Mouse (Mus musculus) stomach, embryonic 16.5 days (tissue): Measurements from ENCODE around the gene Morc2a. TPM values are rescaled to one million over a fixed set of nuclear protein-coding genes. Genes with fewer than 3 reads are reported as not detected.
A peak's percentile ranks its signal among the peaks of the same experiment; 100 is the strongest.

Experiments
- ATAC-seq: fragments of 200-750 bp; cut with Nextera tagmentation; 2 replicates; pipeline ENCODE4 v1.8.0; 2017; ENCODE audit warnings: moderate number of reproducible peaks, moderate TSS enrichment; ENCODE audit not compliant: insufficient read depth, low FRiP score
- H3K27ac ChIP-seq: fragments of 300-500 bp; sonication (generic); 2 replicates; pipeline ENCODE4 v1.5.1; 2014; ENCODE audit warnings: low read length
- H3K27me3 ChIP-seq: fragments of 300-500 bp; sonication (generic); 2 replicates; pipeline ENCODE4 v1.6.1; 2014; ENCODE audit warnings: low read length, control low read depth, mixed read lengths; ENCODE audit not compliant: control insufficient read depth, insufficient read depth
- H3K36me3 ChIP-seq: fragments of 300-500 bp; sonication (generic); 2 replicates; pipeline ENCODE4 v1.6.1; 2014; ENCODE audit warnings: low read length; ENCODE audit not compliant: control insufficient read depth, insufficient read depth
- H3K4me1 ChIP-seq: fragments of 300-500 bp; sonication (generic); 2 replicates; pipeline ENCODE4 v1.6.1; 2014; ENCODE audit warnings: low read length, control low read depth, mixed read lengths; ENCODE audit not compliant: control insufficient read depth, insufficient read depth
- H3K4me2 ChIP-seq: fragments of 300-500 bp; sonication (generic); 2 replicates; pipeline ENCODE4 v1.6.1; 2014; ENCODE audit warnings: low read depth, low read length, mixed read lengths
- H3K4me3 ChIP-seq: fragments of 300-500 bp; sonication (generic); replicated peaks from 2 replicates; pipeline ENCODE4 v1.5.1; 2014; ENCODE audit warnings: mild to moderate bottlenecking, low read length
- H3K9ac ChIP-seq: fragments of 300-500 bp; sonication (generic); 2 replicates; pipeline ENCODE4 v1.6.1; 2014; ENCODE audit warnings: low read length
- H3K9me3 ChIP-seq: fragments of 300-500 bp; sonication (generic); replicated peaks from 2 replicates; pipeline ENCODE4 v1.6.1; 2016; ENCODE audit warnings: low read length, control low read depth; ENCODE audit not compliant: control insufficient read depth
- WGBS: fragments of 180-500 bp; shearing (Covaris S2); extraction: QIAGEN DNeasy Blood & Tissue Kit; methylation state at CpG from one replicate; pipeline ENCODE4 v1.1.7; 2014; 5-methylcytosine and 5-hydroxymethylcytosine counted together
- polyA plus RNA-seq: library from polyadenylated mRNA; unstranded; fragments of >200 nt; fragmentation: Nextera tagmentation; extraction: Ambion mirVana; gene quantifications from 2 replicates; pipeline ENCODE4 v1.2.1, GENCODE M21; 2015

Morc2a gene
- polyA plus RNA-seq, 1 experiment from 2014 or later = 25.4 TPM

DNA sequence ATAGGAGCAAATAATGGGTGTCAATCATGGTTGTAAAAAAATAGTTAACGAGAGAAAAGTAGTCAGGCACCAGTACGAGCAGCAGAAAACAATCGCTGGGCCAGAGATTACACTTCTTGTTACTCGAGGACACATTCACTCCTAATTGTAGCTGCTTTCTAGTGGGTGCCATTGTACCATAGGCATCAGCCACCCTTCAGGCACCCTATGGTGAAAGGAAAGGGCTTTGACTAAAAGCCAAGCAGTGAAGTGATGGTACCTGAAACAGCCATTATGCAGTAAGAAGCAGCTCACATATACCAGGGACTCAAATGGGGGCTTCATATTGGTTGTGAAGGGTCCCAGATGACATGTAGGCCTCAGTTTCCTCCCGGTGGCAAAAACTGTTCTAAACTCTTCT lies 1.3 kb upstream of the Morc2a start:
- H3K36me3 ChIP-seq = peaks cover 40% of the 10 kb centered on the region

DNA sequence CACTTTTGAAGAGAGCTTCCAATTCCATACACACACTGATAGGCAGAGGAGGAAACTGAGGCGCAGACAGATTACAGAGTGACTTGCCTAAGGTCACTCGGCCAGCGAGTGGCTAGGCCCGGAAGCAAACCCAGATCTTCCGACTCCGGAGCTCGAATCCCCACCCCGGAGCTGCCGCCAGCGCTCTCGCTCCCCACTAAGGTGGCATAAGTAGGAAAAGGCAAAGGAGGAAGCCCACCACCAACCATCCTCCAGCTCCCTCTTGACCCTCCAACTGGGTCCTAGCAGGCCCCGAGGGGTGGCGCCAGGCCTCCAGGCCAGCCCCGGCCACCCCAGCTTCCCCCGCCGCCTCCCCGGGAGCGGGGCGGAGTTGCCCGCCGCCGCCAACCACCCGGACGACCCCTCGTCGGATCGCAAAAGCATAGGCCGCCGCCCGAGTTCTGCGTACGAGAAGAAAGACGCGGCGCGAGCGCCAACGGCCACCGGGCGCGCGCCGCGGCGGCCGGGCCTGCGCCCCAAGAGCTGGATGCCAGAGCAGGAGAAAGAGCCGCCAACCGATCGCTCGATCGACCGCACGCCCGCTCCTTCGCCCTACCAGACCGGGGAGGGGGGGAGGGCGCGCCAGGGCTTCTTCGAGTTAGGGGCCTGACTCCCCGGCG lies 557 bp upstream of the Morc2a start:
- H3K36me3 ChIP-seq = peaks cover 34% of the 10 kb centered on the region
- peaks cover 9% of the 10 kb centered on the region; the same call in 1 of the 2 replicates for H3K4me1 ChIP-seq
- H3K27me3 ChIP-seq = no peaks in the 10 kb centered on the region
- peak overlapping the region; percentile 63 for H3K4me2 ChIP-seq
- peak; percentile 8; the same call in 1 of the 2 replicates for ATAC-seq
- peak overlapping the region; percentile 93 for H3K9ac ChIP-seq
- peaks cover 19% of the 10 kb centered on the region for H3K9me3 ChIP-seq
- peak overlapping the region; percentile 89 for H3K4me3 ChIP-seq
- peak overlapping the region; percentile 93 for H3K27ac ChIP-seq
- WGBS = under 1% methylated on average over 53 of the region's 62 CpGs

More for the DNA sequence above, 1.3 kb upstream of the Morc2a start:
- 80% methylated on average over 5 of the region's 5 CpGs for WGBS
- Histone ChIP-seq H3K9ac (peak overlapping the region; percentile 93; the same call in 1 of the 2 replicates), H3K27ac (no peak overlapping the region), H3K9me3 (peaks cover 22% of the 10 kb centered on the region), H3K4me1 (peaks cover 9% of the 10 kb centered on the region; the same call in 1 of the 2 replicates), H3K4me2 (peak overlapping the region; percentile 63), H3K27me3 (no peaks in the 10 kb centered on the region), H3K4me3 (peak overlapping the region; percentile 89)
- no peak for ATAC-seq

DNA sequence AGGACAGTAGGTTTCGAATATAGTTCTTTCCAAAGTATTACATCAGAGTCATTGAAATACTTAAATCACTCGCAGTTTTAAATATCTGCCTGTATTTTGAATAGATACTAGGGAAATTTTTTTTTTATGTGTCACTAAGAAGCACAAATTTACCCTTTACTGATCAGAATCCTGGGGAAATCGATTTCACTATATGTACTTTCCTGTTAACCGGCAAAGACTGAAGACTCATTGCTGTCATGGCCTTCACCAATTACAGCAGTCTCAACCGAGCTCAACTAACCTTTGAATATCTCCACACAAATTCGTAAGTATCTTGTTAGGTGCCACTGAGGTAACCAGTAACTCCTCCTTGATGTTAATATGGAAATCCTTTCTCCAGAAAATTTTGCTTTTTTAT lies 1.1 kb downstream of the Morc2a start:
- WGBS = 91% methylated on average over 6 of the region's 6 CpGs
- Histone ChIP-seq H3K4me3 (peak overlapping the region; percentile 89), H3K27ac (no peak overlapping the region), H3K9ac (no peak overlapping the region), H3K4me2 (peak overlapping the region; percentile 85), H3K27me3 (no peaks in the 10 kb centered on the region), H3K36me3 (peaks cover 24% of the 10 kb centered on the region), H3K9me3 (peaks cover 9% of the 10 kb centered on the region), H3K4me1 (peaks cover 9% of the 10 kb centered on the region; the same call in 1 of the 2 replicates)
- no peak for ATAC-seq

DNA sequence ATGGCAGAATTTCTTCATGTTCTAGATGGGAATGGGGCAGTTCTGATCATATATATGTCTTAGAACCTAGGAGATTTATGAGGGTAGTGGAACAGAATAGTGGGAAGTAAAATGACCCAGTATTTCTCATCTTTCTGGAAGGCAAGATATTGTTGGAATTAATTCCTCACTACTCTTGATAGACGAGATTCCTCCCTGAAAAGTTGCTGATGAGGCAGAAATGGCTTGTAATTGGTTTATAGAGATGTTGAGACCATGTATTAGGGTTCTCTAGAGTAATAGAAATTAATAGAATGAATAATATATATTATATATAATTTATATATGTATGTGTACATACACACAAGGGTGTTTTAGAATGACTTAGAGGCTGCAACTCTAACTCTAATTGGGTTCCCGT lies 13.0 kb downstream of the Morc2a start:
- Histone ChIP-seq H3K27ac (no peak overlapping the region), H3K4me2 (no peak overlapping the region), H3K36me3 (peaks cover 10% of the 10 kb centered on the region; the same call in 1 of the 2 replicates), H3K4me1 (no peaks in the 10 kb centered on the region), H3K4me3 (no peak overlapping the region), H3K27me3 (no peaks in the 10 kb centered on the region), H3K9ac (no peak overlapping the region), H3K9me3 (no peaks in the 10 kb centered on the region)
- no peak for ATAC-seq
- 89% methylated on average over 2 of the region's 2 CpGs for WGBS

DNA sequence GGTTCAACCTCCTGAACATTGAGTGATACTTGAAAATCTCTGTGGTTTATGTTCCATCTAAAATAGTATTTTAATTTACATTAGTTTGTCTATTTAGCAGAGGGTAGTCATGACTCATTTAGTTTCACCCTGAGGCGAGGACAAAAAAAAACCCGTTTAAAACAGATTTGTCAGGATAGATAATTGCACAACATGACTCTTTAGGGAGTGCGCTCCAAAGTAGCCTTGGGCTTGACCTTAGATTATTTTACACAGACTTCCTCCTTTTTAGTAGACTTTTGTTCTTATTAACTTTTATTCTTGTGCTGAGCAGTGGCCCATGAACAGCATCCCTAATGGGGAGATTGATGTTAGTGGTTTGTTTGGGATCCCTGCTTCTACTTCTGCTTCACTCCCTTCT lies 18.5 kb downstream of the Morc2a start:
- WGBS = 83% methylated on average over 3 of the region's 3 CpGs
- Histone ChIP-seq H3K27me3 (no peaks in the 10 kb centered on the region), H3K9ac (no peak overlapping the region), H3K36me3 (peaks cover 11% of the 10 kb centered on the region; the same call in 1 of the 2 replicates), H3K4me3 (no peak overlapping the region), H3K4me1 (no peaks in the 10 kb centered on the region), H3K27ac (no peak overlapping the region), H3K9me3 (no peaks in the 10 kb centered on the region), H3K4me2 (no peak overlapping the region)
- no peak for ATAC-seq

DNA sequence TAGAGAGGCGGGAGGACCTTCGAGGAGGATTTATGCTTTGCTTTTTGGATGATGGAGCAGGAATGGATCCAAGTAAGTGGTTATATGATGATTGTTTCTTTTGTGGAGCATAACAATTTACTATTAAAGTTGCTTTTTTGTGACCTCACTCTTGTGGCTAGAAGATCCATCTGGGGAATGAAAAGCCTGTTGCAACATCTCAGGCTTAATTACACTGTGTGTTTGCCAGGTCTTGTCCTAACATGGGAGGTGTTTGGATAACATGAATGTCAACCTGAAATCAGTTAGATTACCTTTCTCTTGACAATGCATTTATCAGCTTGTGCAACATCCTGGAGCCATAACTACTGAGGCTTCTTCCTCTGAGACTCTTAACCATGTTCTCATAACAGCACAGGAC lies 19.8 kb downstream of the Morc2a start:
- H3K27me3 ChIP-seq = no peaks in the 10 kb centered on the region
- ATAC-seq = no peak
- 70% methylated on average over 2 of the region's 2 CpGs for WGBS
- peaks cover 13% of the 10 kb centered on the region for H3K36me3 ChIP-seq
- H3K4me2 ChIP-seq = no peak overlapping the region
- H3K9me3 ChIP-seq = no peaks in the 10 kb centered on the region
- no peak overlapping the region for H3K27ac ChIP-seq
- H3K9ac ChIP-seq = no peak overlapping the region
- no peaks in the 10 kb centered on the region for H3K4me1 ChIP-seq
- no peak overlapping the region for H3K4me3 ChIP-seq

DNA sequence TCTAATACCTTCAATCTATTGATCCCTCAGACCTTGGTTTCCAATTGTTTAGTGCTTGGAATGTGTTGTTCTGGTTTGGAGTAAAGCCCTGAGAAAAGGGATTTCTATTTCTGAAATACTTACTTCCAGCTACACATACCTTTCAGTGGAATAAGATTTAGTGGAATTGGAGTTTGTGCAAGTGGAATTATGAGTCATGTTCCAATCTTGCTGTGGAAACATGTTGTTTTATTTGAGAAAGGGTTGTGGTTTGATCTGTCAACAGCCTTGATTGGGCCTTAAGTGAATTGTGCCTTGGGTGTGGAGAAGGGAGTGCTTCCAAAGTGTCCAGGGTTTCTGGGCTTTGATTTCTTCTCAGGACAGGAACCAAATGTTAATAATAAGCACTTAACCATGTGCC lies 20.9 kb downstream of the Morc2a start:
- Histone ChIP-seq H3K4me1 (no peaks in the 10 kb centered on the region), H3K36me3 (peaks cover 13% of the 10 kb centered on the region), H3K9me3 (no peaks in the 10 kb centered on the region), H3K4me2 (no peak overlapping the region), H3K4me3 (no peak overlapping the region), H3K9ac (no peak overlapping the region), H3K27me3 (no peaks in the 10 kb centered on the region), H3K27ac (no peak overlapping the region)
- ATAC-seq = no peak

DNA sequence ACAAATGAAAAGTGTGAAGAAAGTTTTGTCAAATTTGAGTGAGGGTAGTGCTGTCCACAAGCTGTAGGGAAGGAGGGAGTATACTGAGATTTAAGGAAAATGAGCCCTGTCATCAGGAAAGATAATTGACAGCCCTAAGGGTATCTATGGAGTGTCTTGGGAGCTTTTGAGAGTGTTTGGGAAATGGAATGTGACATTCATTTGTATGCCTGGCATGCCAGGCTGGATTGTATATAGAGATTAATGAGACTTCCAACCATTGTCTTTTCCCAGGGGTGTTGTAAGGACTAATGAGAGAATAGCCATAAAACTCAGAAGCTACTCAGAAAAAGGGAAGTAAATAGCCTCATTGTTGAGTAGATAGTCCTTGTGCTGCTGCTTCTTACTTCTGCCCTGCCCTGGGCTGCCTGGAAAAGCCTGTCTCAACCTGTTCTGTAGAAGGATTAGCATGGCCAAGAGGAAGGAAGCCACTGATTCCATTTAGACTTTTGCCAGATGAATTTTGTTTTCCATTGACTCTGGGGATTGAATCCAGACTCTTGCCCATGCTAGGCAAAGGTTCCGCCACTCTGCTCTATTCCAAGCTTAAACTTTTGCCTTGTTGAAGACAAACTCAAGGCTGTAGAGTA lies 22.1 kb downstream of the Morc2a start:
- ATAC-seq = no peak
- Histone ChIP-seq H3K4me3 (no peak overlapping the region), H3K4me1 (no peaks in the 10 kb centered on the region), H3K36me3 (peaks cover 13% of the 10 kb centered on the region), H3K27ac (no peak overlapping the region), H3K27me3 (no peaks in the 10 kb centered on the region), H3K9ac (no peak overlapping the region), H3K4me2 (no peak overlapping the region), H3K9me3 (no peaks in the 10 kb centered on the region)
- 92% methylated on average over 1 of the region's 1 CpGs for WGBS

DNA sequence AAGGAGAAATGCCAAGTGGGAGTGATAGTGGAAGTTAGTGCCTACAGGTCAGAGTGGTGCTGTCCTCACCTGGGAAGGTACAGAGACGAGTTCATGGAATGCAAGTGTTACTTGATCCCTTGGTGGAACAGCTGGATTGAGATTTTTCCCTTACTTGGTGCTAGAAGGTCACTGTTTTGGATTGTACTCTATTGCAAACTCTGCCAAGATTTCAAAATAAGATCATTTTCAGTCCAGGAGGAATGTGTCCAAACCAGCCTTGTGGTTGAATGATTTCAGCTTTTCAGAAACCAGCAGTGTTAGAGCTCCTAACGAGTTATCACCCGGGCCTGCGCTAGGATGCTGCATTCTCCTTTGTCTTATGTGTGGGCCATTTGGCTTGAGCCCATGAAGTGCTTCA lies 25.6 kb downstream of the Morc2a start:
- Histone ChIP-seq H3K4me2 (no peak overlapping the region), H3K4me1 (no peaks in the 10 kb centered on the region), H3K27ac (no peak overlapping the region), H3K36me3 (peaks cover 27% of the 10 kb centered on the region), H3K4me3 (no peak overlapping the region), H3K27me3 (no peaks in the 10 kb centered on the region), H3K9me3 (no peaks in the 10 kb centered on the region), H3K9ac (no peak overlapping the region)
- 82% methylated on average over 4 of the region's 4 CpGs for WGBS
- ATAC-seq = no peak
